Mouse (Mus musculus) thymus, adult 2 months (tissue): ENCODE data around the gene Dock1. TPM values are rescaled to one million over a fixed set of nuclear protein-coding genes. Genes with fewer than 3 reads are reported as not detected.

Source experiments
- DNase-seq: peaks from one replicate; pipeline ENCODE4 v3.0.0; 2021
- H3K27ac ChIP-seq: fragments of 200-500 bp; 2 replicates; pipeline ENCODE4 v1.5.1; 2012; ENCODE audit warnings: low read length, control low read depth; ENCODE audit not compliant: control insufficient read depth, insufficient read depth
- H3K27me3 ChIP-seq: fragments of 200-500 bp; 2 replicates; pipeline ENCODE4 v1.6.1; 2012; ENCODE audit warnings: mild to moderate bottlenecking, low read length, moderate library complexity, mixed read lengths; ENCODE audit not compliant: control insufficient read depth, insufficient read depth
- H3K36me3 ChIP-seq: fragments of 200-500 bp; 2 replicates; pipeline ENCODE4 v1.6.1; 2012; ENCODE audit warnings: mild to moderate bottlenecking, low read length, moderate library complexity; ENCODE audit not compliant: control insufficient read depth, insufficient read depth
- H3K4me1 ChIP-seq: fragments of 200-500 bp; replicated peaks from 2 replicates; pipeline ENCODE4 v1.6.1; 2012; ENCODE audit warnings: low read length; ENCODE audit not compliant: control insufficient read depth, insufficient read depth
- H3K4me3 ChIP-seq: fragments of 200-500 bp; 2 replicates; pipeline ENCODE4 v1.5.1; 2012; ENCODE audit warnings: mild to moderate bottlenecking, low read length, control low read depth, moderate library complexity; ENCODE audit not compliant: control insufficient read depth, insufficient read depth
- CTCF ChIP-seq: fragments of 200-500 bp; IDR thresholded peaks from 2 replicates; pipeline ENCODE4 v1.5.1; 2012; ENCODE audit warnings: mild to moderate bottlenecking, control low read depth, low read length, moderate library complexity, borderline replicate concordance; ENCODE audit not compliant: control insufficient read depth, poor library complexity, insufficient read depth; ENCODE audit errors: extremely low read depth
- POLR2A ChIP-seq: fragments of 200-500 bp; IDR thresholded peaks from 2 replicates; pipeline ENCODE4 v1.6.1; 2012; ENCODE audit warnings: mild to moderate bottlenecking, low read length, control low read depth, moderate library complexity; ENCODE audit not compliant: control insufficient read depth, poor library complexity, insufficient read depth; ENCODE audit errors: extremely low read depth
- WGBS: fragments of 180-500 bp; shearing (Covaris S2); methylation state at CpG from one replicate; pipeline ENCODE4 v1.1.7; 2018; 5-methylcytosine and 5-hydroxymethylcytosine counted together
- polyA plus RNA-seq: library from polyadenylated mRNA; depleted of rRNA; stranded (reverse); fragments of >200 nt; gene quantifications from 2 replicates; pipeline ENCODE4 v1.2.3, GENCODE M21; 2012

Dock1 gene
- polyA plus RNA-seq, 1 experiment: 3.2 TPM

GRCm38 (mm10) chr7:135002891-135003290, 332.4 kb downstream of the Dock1 start:
- H3K4me1 ChIP-seq: no peaks in the 10 kb centered on the region; the same call in 1 of the 2 replicates
- no peak overlapping the region for H3K4me3 ChIP-seq
- H3K27me3 ChIP-seq: no peaks in the 10 kb centered on the region
- WGBS: 41% methylated on average over 9 of the region's 9 CpGs
- TF ChIP-seq CTCF (no peak), POLR2A (no peak)
- no peaks in the 10 kb centered on the region for H3K36me3 ChIP-seq
- no peak overlapping the region for H3K27ac ChIP-seq
- DNase-seq: no peak

DNA sequence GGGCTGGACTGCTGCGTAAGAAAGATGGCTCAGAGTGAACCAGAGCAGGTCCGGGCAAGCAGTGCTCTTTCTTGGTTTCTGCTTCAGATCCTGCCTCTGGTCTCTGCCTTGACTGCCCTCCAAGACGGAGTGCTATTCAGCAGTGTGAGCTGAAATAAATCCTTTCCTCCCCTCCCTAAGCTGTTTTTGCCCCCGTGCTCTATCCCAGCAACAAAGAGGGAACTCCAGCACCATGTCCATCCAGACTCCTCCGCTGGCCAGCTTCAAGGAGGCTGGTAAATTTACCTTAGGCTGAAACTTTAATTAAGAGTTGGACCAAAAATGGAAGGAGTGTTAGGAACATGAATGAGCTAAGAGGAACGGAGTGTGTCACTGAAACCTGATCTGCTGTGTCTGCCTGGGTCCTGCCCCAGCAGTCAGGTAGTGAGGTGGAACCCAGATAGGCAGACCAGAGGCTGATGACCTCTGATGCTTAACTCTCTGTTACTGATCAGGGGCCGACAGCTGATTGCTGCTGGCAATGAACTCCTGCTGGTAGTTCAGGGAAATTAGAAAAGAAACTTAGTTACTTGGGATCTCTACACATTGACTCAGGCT, 335.6 kb downstream of the Dock1 start:
- H3K27ac ChIP-seq: no peak overlapping the region
- no peak for TF ChIP-seq POLR2A
- no peak for TF ChIP-seq CTCF
- H3K4me1 ChIP-seq: no peaks in the 10 kb centered on the region; the same call in 1 of the 2 replicates
- H3K4me3 ChIP-seq: no peak overlapping the region
- 92% methylated on average over 7 of the region's 7 CpGs for WGBS
- no peak for DNase-seq
- no peaks in the 10 kb centered on the region for H3K27me3 ChIP-seq
- H3K36me3 ChIP-seq: no peaks in the 10 kb centered on the region

GRCm38 (mm10) chr7:135008021-135008420, 337.6 kb downstream of the Dock1 start:
- Histone ChIP-seq H3K27ac (no peak overlapping the region), H3K27me3 (no peaks in the 10 kb centered on the region), H3K4me3 (no peak overlapping the region), H3K4me1 (no peaks in the 10 kb centered on the region), H3K36me3 (no peaks in the 10 kb centered on the region)
- TF ChIP-seq POLR2A (no peak), CTCF (no peak)
- 96% methylated on average over 2 of the region's 2 CpGs for WGBS
- no peak for DNase-seq

DNA sequence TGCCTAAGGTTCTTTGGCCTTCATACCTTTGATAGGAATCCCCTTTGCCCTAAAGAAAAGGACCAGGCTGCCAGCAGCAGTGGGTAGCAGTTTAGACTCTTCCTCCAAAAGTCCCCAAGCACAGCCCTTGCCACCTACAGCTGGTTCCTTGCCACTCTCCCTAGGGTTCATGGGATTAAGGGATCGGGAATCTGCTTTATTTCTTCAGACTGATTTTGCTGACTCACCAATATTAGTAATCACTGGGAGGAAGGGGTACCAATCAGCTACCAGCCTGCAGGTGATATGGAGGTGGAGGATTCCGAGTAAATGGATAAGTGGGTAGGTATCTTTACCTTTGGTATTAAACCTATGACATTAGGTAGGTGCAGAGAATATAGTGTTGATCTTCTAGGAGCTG, 340.5 kb downstream of the Dock1 start:
- Histone ChIP-seq H3K4me1 (no peaks in the 10 kb centered on the region), H3K4me3 (no peak overlapping the region), H3K36me3 (no peaks in the 10 kb centered on the region), H3K27me3 (no peaks in the 10 kb centered on the region), H3K27ac (no peak overlapping the region)
- TF ChIP-seq CTCF (no peak), POLR2A (no peak)
- no peak for DNase-seq
- 91% methylated on average over 2 of the region's 2 CpGs for WGBS

- Histone ChIP-seq H3K36me3 (no peaks in the 10 kb centered on the region), H3K4me1 (no peaks in the 10 kb centered on the region), H3K4me3 (no peak overlapping the region), H3K27me3 (no peaks in the 10 kb centered on the region), H3K27ac (no peak overlapping the region)
- 82% methylated on average over 1 of the region's 1 CpGs for whole genome bisulfite sequencing
- TF ChIP-seq POLR2A: no peak
- TF ChIP-seq CTCF: no peak
- no peak for DNase-seq
These were observed 347.1 kb downstream of the Dock1 start for GRCm38 (mm10) chr7:135017531-135017930.

GRCm38 (mm10) chr7:135020762-135021161, 350.3 kb downstream of the Dock1 start:
- Histone ChIP-seq H3K27me3 (no peaks in the 10 kb centered on the region), H3K4me3 (no peak overlapping the region), H3K36me3 (no peaks in the 10 kb centered on the region), H3K4me1 (no peaks in the 10 kb centered on the region), H3K27ac (no peak overlapping the region)
- TF ChIP-seq CTCF (no peak), POLR2A (no peak)
- 12% methylated on average over 7 of the region's 7 CpGs for WGBS
- no peak for DNase-seq

GRCm38 (mm10) chr7:135021544-135022100, 351.2 kb downstream of the Dock1 start:
- Histone ChIP-seq H3K36me3 (no peaks in the 10 kb centered on the region), H3K4me3 (no peak overlapping the region), H3K27me3 (no peaks in the 10 kb centered on the region), H3K27ac (no peak overlapping the region), H3K4me1 (no peaks in the 10 kb centered on the region)
- 93% methylated on average over 9 of the region's 9 CpGs for WGBS
- TF ChIP-seq POLR2A (no peak), CTCF (no peak)
- DNase-seq: no peak
